Mouse (Mus musculus): ENCODE data around the gene Gm7029. TPM values are rescaled to one million over a fixed set of nuclear protein-coding genes. Genes with fewer than 3 reads are reported as not detected.
A peak's percentile ranks its signal among the peaks of the same experiment; 100 is the strongest.

The Gm7029 gene
- total and polyA plus RNA-seq, 2 experiments, result not detected

GRCm38 (mm10) chr17:33908331-33909076 lies 34.9 kb downstream of the Gm7029 start:
- Histone ChIP-seq H3K4me1 (ENCODE audit: control insufficient read depth, insufficient read depth, low read length) (peaks cover 7% of the 10 kb centered on the region), H3K27me3 (ENCODE audit: control insufficient read depth, insufficient read depth, low read length) (no peaks in the 10 kb centered on the region), H3K27ac (replicated peaks; ENCODE audit: insufficient read depth, low read depth, low read length) (peak overlapping the region; percentile 65), H3K9ac (ENCODE audit: low read depth, low read length) (peak overlapping the region; percentile 57), H3K79me2 (ENCODE audit: control insufficient read depth, insufficient read depth, low read length) (peaks cover 23% of the 10 kb centered on the region), H3K36me3 (ENCODE audit: control insufficient read depth, insufficient read depth, low read length) (peaks cover 16% of the 10 kb centered on the region; the same call in 1 of the 2 replicates), H3K4me3 (ENCODE audit: insufficient read depth, low read depth, low read length) (peak overlapping the region; percentile 70)
- 1% methylated on average over 43 of the region's 44 CpGs for WGBS
- TF ChIP-seq POLR2A (IDR thresholded peaks at IDR 0.05; ENCODE audit: extremely low read depth, insufficient read depth, low read length) (no peak), CTCF (IDR thresholded peaks at IDR 0.05; ENCODE audit: low read depth, low read length) (no peak)
- DNase-seq (ENCODE audit: extremely low read depth, low read depth, low spot score), result peak; percentile 25

GRCm38 (mm10) chr17:33909077-33909868 lies 35.6 kb downstream of the Gm7029 start, which contains the start of gene Daxx:
Daxx (plus strand) TSS chr17:33909414.
- Histone ChIP-seq H3K9ac (ENCODE audit: low read depth, low read length) (peak within 1 kb of the TSS; percentile 82), H3K27ac (replicated peaks; ENCODE audit: insufficient read depth, low read depth, low read length) (peak within 1 kb of the TSS; percentile 90), H3K36me3 (ENCODE audit: control insufficient read depth, insufficient read depth, low read length) (peaks cover 23% of the 10 kb centered on the region; the same call in 1 of the 2 replicates), H3K4me3 (ENCODE audit: insufficient read depth, low read depth, low read length) (peak within 1 kb of the TSS; percentile 70), H3K27me3 (ENCODE audit: control insufficient read depth, insufficient read depth, low read length) (no peaks in the 10 kb centered on the region), H3K4me1 (ENCODE audit: control insufficient read depth, insufficient read depth, low read length) (peaks cover 7% of the 10 kb centered on the region), H3K79me2 (ENCODE audit: control insufficient read depth, insufficient read depth, low read length) (peaks cover 23% of the 10 kb centered on the region)
- peak; percentile 87 for DNase-seq (ENCODE audit: extremely low read depth, low read depth, low spot score)
- under 1% methylated on average over 68 of the region's 68 CpGs for WGBS
- TF ChIP-seq POLR2A (IDR thresholded peaks at IDR 0.05; ENCODE audit: extremely low read depth, insufficient read depth, low read length) (peak; percentile 40; the same call in 1 of the 2 replicates), CTCF (IDR thresholded peaks at IDR 0.05; ENCODE audit: low read depth, low read length) (no peak)

GRCm38 (mm10) chr17:33909869-33910250 lies 36.2 kb downstream of the Gm7029 start:
- peak; percentile 76 for DNase-seq (ENCODE audit: extremely low read depth, low read depth, low spot score)
- Histone ChIP-seq H3K36me3 (ENCODE audit: control insufficient read depth, insufficient read depth, low read length) (peaks cover 23% of the 10 kb centered on the region; the same call in 1 of the 2 replicates), H3K79me2 (ENCODE audit: control insufficient read depth, insufficient read depth, low read length) (peaks cover 23% of the 10 kb centered on the region), H3K9ac (ENCODE audit: low read depth, low read length) (peak overlapping the region; percentile 82), H3K4me3 (ENCODE audit: insufficient read depth, low read depth, low read length) (peak overlapping the region; percentile 69), H3K27me3 (ENCODE audit: control insufficient read depth, insufficient read depth, low read length) (no peaks in the 10 kb centered on the region), H3K27ac (replicated peaks; ENCODE audit: insufficient read depth, low read depth, low read length) (peak overlapping the region; percentile 90), H3K4me1 (ENCODE audit: control insufficient read depth, insufficient read depth, low read length) (peaks cover 7% of the 10 kb centered on the region)
- under 1% methylated on average over 14 of the region's 14 CpGs for WGBS
- no peak for TF ChIP-seq CTCF (IDR thresholded peaks at IDR 0.05; ENCODE audit: low read depth, low read length)
- peak; percentile 35; the same call in 1 of the 2 replicates for TF ChIP-seq POLR2A (IDR thresholded peaks at IDR 0.05; ENCODE audit: extremely low read depth, insufficient read depth, low read length)

GRCm38 (mm10) chr17:33910346-33911051 lies 36.9 kb downstream of the Gm7029 start:
- peaks cover 7% of the 10 kb centered on the region for H3K4me1 ChIP-seq (ENCODE audit: control insufficient read depth, insufficient read depth, low read length)
- TF ChIP-seq CTCF (IDR thresholded peaks at IDR 0.05; ENCODE audit: low read depth, low read length) (no peak), POLR2A (IDR thresholded peaks at IDR 0.05; ENCODE audit: extremely low read depth, insufficient read depth, low read length) (no peak)
- no peak for DNase-seq (ENCODE audit: extremely low read depth, low read depth, low spot score)
- H3K4me3 ChIP-seq (ENCODE audit: insufficient read depth, low read depth, low read length), result peak overlapping the region; percentile 69
- peaks cover 23% of the 10 kb centered on the region for H3K79me2 ChIP-seq (ENCODE audit: control insufficient read depth, insufficient read depth, low read length)
- H3K27me3 ChIP-seq (ENCODE audit: control insufficient read depth, insufficient read depth, low read length), result no peaks in the 10 kb centered on the region
- H3K27ac ChIP-seq (replicated peaks; ENCODE audit: insufficient read depth, low read depth, low read length), result peak overlapping the region; percentile 90
- WGBS, result 38% methylated on average over 11 of the region's 11 CpGs
- H3K36me3 ChIP-seq (ENCODE audit: control insufficient read depth, insufficient read depth, low read length), result peaks cover 23% of the 10 kb centered on the region; the same call in 1 of the 2 replicates
- 0 out of 2 replicates have a peak overlapping the region, but pooled peaks have one; percentile 9 for H3K9ac ChIP-seq (ENCODE audit: low read depth, low read length)

GRCm38 (mm10) chr17:33911052-33911812 lies 37.6 kb downstream of the Gm7029 start:
- H3K4me1 ChIP-seq (ENCODE audit: control insufficient read depth, insufficient read depth, low read length), result peaks cover 7% of the 10 kb centered on the region
- WGBS, result 86% methylated on average over 31 of the region's 31 CpGs
- TF ChIP-seq POLR2A (IDR thresholded peaks at IDR 0.05; ENCODE audit: extremely low read depth, insufficient read depth, low read length), result no peak
- no peak for TF ChIP-seq CTCF (IDR thresholded peaks at IDR 0.05; ENCODE audit: low read depth, low read length)
- peaks cover 23% of the 10 kb centered on the region; the same call in 1 of the 2 replicates for H3K36me3 ChIP-seq (ENCODE audit: control insufficient read depth, insufficient read depth, low read length)
- peaks cover 23% of the 10 kb centered on the region for H3K79me2 ChIP-seq (ENCODE audit: control insufficient read depth, insufficient read depth, low read length)
- H3K9ac ChIP-seq (ENCODE audit: low read depth, low read length), result no peak overlapping the region
- DNase-seq (ENCODE audit: extremely low read depth, low read depth, low spot score), result no peak
- no peaks in the 10 kb centered on the region for H3K27me3 ChIP-seq (ENCODE audit: control insufficient read depth, insufficient read depth, low read length)
- no peak overlapping the region for H3K4me3 ChIP-seq (ENCODE audit: insufficient read depth, low read depth, low read length)
- no peak overlapping the region for H3K27ac ChIP-seq (replicated peaks; ENCODE audit: insufficient read depth, low read depth, low read length)

Measured in liver, adult 2 months (tissue).